ENCODE assay signal across 9 mouse cellular contexts in genomic region chr2:160364128-160364650, GRCm38 (mm10). TPM values are rescaled to one million over a fixed set of nuclear protein-coding genes. Genes with fewer than 3 reads are reported as not detected.
DNase-seq lines count a peak whose midpoint lies in the region; ATAC-seq and TF ChIP-seq lines count a peak whose summit lies in the region.
"Had no signal": no experiment of that assay in that cellular context is flagged by ENCODE, and none has a peak within 500 bp of the region (broad histone marks: within the 10 kb centered on the region; RNA-seq: fewer than 3 reads in every experiment).

No protein-coding gene starts in this region.

- 5% methylated on average over 9 of the region's 9 CpGs for WGBS in liver, embryonic 11.5 days

- intact Hi-C loops in gastrocnemius, adult 2 months (cut with DNase I) = loop anchor here (2.0 to 10.0 kb wide), 2 partner anchors 31 to 1309 kb away; no protein-coding TSS in a partner anchor
- intact Hi-C loops in gastrocnemius, postnatal 14 days (cut with DNase I; ENCODE audit: low total_unique reads) = no loop called here

- H3K4me3 ChIP-seq in gastrocnemius, adult 2 months = peak overlapping the region; percentile 94
- peak overlapping the region; percentile 28 for H3K4me3 ChIP-seq in testis, adult 2 months (ENCODE audit: control insufficient read depth, low read depth, low read length)
- H3K4me3 ChIP-seq in liver, embryonic 11.5 days (ENCODE audit: low read depth, low read length) = peak overlapping the region; percentile 57; the same call in 1 of the 2 replicates

- no peaks in the 10 kb centered on the region; the same call in 1 of the 2 replicates for H3K27me3 ChIP-seq in testis, adult 2 months (ENCODE audit: control insufficient read depth, insufficient read depth, low read length)
- H3K27me3 ChIP-seq in liver, embryonic 11.5 days (replicated peaks; ENCODE audit: control insufficient read depth, insufficient read depth, low read length) = peaks cover 97% of the 10 kb centered on the region

- no peak for ATAC-seq in liver, embryonic 11.5 days (replicated peaks; ENCODE audit: low FRiP score)
- ATAC-seq in cerebellum, adult (ENCODE audit: insufficient number of reproducible peaks, low FRiP score, low TSS enrichment) = no peak

- TF ChIP-seq CTCF in gastrocnemius, adult 2 months (IDR thresholded peaks at IDR 0.05) = no peak
- no peak for TF ChIP-seq CTCF in testis, adult 2 months (IDR thresholded peaks at IDR 0.05; ENCODE audit: control insufficient read depth, insufficient read depth, insufficient replicate concordance, low read depth, low read length)

- H3K27ac ChIP-seq in gastrocnemius, adult 2 months = peak overlapping the region; percentile 95
- H3K27ac ChIP-seq in testis, adult 2 months (ENCODE audit: control insufficient read depth, insufficient read depth, low read depth, low read length) = no peak overlapping the region
- H3K27ac ChIP-seq in liver, embryonic 11.5 days (ENCODE audit: low read depth, low read length) = no peak overlapping the region

- DNase-seq in gastrocnemius, adult 2 months = no peak
- DNase-seq in gastrocnemius, postnatal 14 days = no peak
- DNase-seq in testis, postnatal 14 days (ENCODE audit: low spot score) = no peak
- no peak for DNase-seq in liver, embryonic 11.5 days (ENCODE audit: low spot score)
- no peak for DNase-seq in cerebellum, adult 8-10 months
- DNase-seq in spleen, adult 18-20 months = no peak
- DNase-seq: kidney, adult 11 months had no signal

- H3K4me2 ChIP-seq in liver, embryonic 11.5 days = peak overlapping the region; percentile 90

- TF ChIP-seq POLR2A in testis, adult 2 months (IDR thresholded peaks at IDR 0.05; ENCODE audit: control insufficient read depth, low read depth, low read length) = no peak

- H3K9ac ChIP-seq in liver, embryonic 11.5 days (ENCODE audit: low read depth, low read length) = no peak overlapping the region

- H3K9me3 ChIP-seq in liver, embryonic 11.5 days (ENCODE audit: control insufficient read depth, low read length) = no peaks in the 10 kb centered on the region

- no peaks in the 10 kb centered on the region for H3K36me3 ChIP-seq in testis, adult 2 months (ENCODE audit: control insufficient read depth, insufficient read depth, low read length)
- H3K36me3 ChIP-seq in liver, embryonic 11.5 days (ENCODE audit: control insufficient read depth, insufficient read depth, low read length) = no peaks in the 10 kb centered on the region

- peaks cover 8% of the 10 kb centered on the region for H3K4me1 ChIP-seq in testis, adult 2 months (ENCODE audit: control insufficient read depth, insufficient read depth, low read length)
- peaks cover 10% of the 10 kb centered on the region; the same call in 1 of the 2 replicates for H3K4me1 ChIP-seq in liver, embryonic 11.5 days (replicated peaks; ENCODE audit: control insufficient read depth, insufficient read depth, low read length)

RNA-seq across cellular contexts. Expression of gene Mafb, which starts 2.7 kb away (rescaled TPM):
- 10 to 100 TPM; 86.4 to 94.2 TPM for total RNA-seq in gastrocnemius, adult 2 months (2021)
- total RNA-seq in gastrocnemius, postnatal 14 days (2021) = 10 to 100 TPM; 13.3 to 28.3 TPM
- polyA plus RNA-seq in testis, adult 2 months (2012; rRNA removed) = 2.6 and 3.5 TPM in 2 replicates
- polyA plus RNA-seq in liver, embryonic 11.5 days (2014; fragmentation: Nextera tagmentation; extraction: Ambion mirVana) = 4.5 and 5.0 TPM in 2 replicates

RNA-seq across cellular contexts. Expression of gene Gm826, which starts 30.2 kb away (rescaled TPM):
- total RNA-seq in gastrocnemius, adult 2 months (2021) = 1 to 10 TPM; 4.0 to 8.3 TPM
- 1 to 10 TPM in 1 of 2 experiments, under 1 TPM in 1; 0.66 to 3.9 TPM for total RNA-seq in gastrocnemius, postnatal 14 days (2021)
- polyA plus RNA-seq in testis, adult 2 months (2012; rRNA removed) = 0.31 and 0.77 TPM in 2 replicates
- polyA plus RNA-seq in liver, embryonic 11.5 days (2014; fragmentation: Nextera tagmentation; extraction: Ambion mirVana) = 8.4 and 8.6 TPM in 2 replicates

Comparison
In these comparisons a context has a peak if more than half of its experiments do, and no peak if none do; other contexts are left out.
1. H3K4me3 ChIP-seq: peak in every context shown above with its lines; median percentile 94 in gastrocnemius, adult 2 months; 57 in liver, embryonic 11.5 days; 28 in testis, adult 2 months.